Mouse (Mus musculus) kidney, adult 2 months (tissue): ENCODE data around the gene Srbd1.

Experiments used
- CTCF ChIP-seq: fragments of 200-500 bp; conservative IDR thresholded peaks from 2 replicates; pipeline ENCODE4 v1.5.1; 2011; ENCODE audit warnings: low read depth, mild to moderate bottlenecking, control low read depth, low read length, moderate library complexity, mixed read lengths; ENCODE audit not compliant: insufficient read depth, insufficient read length
- POLR2A ChIP-seq: fragments of 200-500 bp; IDR thresholded peaks from one replicate; pipeline ENCODE4 v1.6.1; 2011; ENCODE audit warnings: low read depth, low read length, control low read depth

GRCm38 (mm10) chr17:85942123-85942522, 202.9 kb downstream of the Srbd1 start:
- TF ChIP-seq CTCF (no peak), POLR2A (no peak)
